Mouse (Mus musculus): Measurements from ENCODE around the gene Qdpr.
"Not testable (repeated sequence)": the region's sequence is repeated elsewhere in the genome, so short reads cannot be mapped to it uniquely, and the experiment has no call there.

Qdpr gene

DNA sequence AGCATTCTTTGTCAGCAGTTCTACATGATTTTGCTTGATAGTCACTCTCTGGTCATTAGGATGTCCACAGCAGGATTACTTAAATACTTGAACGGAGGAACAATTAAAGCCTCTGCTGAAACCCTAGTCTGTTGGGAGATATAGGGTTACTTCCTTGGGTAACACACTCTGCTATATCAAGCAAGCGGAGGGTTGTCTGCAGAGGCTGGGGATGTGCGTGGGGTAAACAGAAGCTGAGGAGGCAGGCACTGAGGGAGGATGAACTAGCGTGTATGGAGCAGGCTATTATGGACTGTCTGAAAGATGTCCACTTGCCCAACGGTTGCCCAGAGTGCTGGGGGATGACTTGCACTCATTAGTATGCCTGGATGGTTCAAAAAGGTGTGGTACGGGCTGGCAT lies 3.4 kb upstream of the Qdpr start, which contains the start of gene Clrn2:
Gene Clrn2 (plus strand): TSS at position 301 of the 400 bp plus-strand sequence.
- DNase-seq (ENCODE audit: low spot score in 2 of 2): no peak

DNA sequence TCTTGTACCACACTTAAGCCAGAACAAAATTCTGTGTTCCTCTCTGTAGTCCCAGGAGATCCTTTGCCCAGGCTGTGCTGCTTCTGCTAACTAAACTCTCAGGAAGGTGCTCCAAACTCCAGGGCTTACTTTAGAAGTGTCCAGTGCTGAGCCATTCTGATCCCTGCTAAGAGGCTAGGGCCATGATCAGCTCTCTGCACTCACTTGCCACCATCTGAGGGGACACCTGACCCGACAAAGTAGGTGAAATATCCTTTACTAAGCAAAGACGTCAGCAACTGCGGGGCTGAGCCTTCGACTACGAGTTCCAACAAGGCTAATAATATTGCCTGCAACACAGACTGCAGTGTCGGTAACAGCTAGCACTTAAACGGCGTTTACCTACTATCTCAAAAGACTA lies 830 bp downstream of the Qdpr start:
- DNase-seq (ENCODE audit: low spot score in 2 of 2): no peak

DNA sequence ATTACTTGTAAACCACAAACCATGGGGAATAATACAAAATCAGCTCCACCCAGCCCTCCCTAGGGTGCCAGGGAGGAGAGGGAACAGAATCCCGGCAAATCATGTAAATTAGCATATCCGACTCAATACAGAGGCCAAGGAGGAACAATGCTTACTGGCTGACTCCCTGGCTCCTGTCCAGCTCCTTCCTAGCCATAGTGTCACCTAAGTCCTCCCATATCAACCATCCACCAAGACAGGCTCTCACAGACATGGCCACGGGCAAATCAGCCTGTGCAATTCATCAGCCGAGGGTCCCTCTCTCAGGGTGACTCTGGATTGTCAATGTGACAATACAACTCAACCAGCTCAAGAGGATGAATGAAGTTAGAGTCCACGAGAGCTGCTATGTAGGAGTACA lies 1.4 kb downstream of the Qdpr start:
- DNase-seq (ENCODE audit: low spot score in 2 of 2): no peak

DNA sequence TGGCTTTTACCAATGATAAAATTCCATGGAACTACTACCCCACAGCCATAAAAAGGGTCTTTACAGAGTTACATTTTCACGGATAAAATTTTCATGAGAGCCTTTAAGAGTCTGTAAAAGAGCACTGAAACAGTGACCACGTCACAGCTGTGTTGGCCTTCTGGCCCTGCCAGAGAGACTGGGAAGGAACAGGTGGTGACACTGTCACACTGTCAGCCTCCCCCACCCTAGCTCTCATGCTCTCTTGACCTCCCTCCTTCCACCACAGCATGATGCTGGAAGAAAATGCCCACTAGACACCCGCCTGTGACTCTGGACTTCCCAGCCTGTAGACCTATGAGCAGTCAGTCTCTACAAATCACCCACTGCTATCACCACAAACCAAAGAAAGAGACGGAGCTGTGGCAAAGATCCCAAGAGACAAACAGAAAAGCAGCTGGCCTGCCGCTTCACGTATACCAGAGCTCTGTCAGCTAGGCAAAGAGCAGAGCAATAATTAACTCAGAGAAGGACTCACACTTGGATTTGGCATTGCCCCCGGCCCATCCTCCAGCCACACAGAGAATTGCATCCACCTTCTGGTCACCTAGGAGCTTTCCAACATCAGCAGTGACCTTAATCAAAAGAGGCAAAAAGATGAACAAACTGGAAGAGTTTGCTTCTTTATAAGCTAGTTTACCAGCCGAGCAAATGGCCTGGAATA lies 5.8 kb downstream of the Qdpr start:
- no peak for DNase-seq (ENCODE audit: low spot score in 2 of 2)

DNA sequence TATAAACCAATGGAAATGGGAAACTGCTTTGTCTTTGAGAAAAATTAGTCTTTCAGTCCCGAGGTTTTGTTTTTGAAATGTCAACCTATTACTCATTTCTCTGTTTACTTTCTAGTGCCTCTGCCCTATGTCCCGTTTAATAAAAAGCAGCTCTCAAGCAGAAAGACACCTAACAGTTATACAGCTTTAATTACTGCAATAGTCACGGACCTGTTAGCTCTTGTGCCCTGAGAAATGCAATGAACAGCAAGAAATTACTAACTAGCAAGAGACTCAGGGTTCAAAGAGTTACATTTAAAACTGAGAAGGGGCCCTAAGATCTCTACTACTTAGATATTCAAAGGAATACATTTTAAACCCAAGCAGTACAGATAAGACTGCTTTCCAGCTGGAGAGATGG lies 8.3 kb downstream of the Qdpr start:
- DNase-seq (ENCODE audit: low spot score in 2 of 2): no peak

DNA sequence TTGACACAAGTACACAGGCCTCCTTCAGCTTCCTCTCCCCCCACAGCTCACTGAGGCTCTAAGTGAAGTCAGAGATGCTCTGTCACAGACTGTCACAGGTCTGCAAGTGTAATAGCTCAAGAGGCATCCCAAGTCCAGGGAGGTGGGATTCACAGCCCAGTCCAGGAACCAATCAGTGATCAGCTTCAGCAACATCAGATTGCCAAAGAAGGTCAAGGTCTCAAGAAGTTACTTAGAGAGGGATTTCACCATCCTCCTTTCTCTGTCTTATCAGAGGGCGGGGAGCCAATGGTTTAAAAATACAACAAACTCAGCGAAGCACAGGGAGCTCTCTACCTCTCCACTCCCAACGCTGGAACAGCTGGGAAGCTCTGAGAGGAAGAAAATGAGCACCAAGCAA lies 8.9 kb downstream of the Qdpr start:
- no peak for DNase-seq (ENCODE audit: low spot score in 2 of 2)

DNA sequence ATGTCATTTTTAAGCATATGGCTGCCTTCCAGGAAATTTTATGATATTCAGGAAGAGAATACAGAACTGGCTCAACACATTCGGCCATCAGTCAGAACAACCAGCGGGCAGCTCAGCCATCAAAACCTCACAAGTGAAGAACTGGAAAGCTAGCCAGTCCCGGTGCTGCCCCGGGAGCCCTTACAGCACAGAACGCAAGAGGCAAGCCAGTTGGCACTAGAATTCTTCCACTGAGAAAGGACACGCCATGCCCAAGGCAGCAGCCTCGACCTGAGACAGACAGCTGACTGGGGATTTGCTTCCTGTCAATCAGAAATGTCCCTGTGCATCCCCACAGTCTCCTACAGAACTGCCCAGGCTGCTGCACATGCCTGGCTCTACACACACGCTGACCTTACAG lies 11.7 kb downstream of the Qdpr start:
- DNase-seq (ENCODE audit: low spot score in 2 of 2): no peak

DNA sequence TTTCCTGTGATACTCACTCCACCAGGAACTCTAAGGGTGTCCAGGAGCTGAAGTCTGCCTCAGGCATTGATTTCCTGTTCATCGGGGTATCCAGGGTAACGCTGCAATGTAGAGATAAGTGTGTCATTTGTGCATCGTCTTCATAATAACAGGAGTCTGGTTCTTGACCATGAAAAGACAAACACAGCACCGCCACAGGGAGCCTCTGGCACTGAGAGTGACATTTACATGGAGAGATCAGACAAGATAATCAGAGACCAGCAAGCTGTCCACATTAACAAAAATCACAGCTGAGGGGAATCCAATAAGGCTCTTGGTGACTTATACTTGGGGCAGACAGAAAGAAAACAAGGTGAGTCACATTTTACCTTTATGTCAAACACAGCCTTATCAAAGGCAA lies 12.2 kb downstream of the Qdpr start:
- DNase-seq (ENCODE audit: low spot score in 2 of 2): no peak

DNA sequence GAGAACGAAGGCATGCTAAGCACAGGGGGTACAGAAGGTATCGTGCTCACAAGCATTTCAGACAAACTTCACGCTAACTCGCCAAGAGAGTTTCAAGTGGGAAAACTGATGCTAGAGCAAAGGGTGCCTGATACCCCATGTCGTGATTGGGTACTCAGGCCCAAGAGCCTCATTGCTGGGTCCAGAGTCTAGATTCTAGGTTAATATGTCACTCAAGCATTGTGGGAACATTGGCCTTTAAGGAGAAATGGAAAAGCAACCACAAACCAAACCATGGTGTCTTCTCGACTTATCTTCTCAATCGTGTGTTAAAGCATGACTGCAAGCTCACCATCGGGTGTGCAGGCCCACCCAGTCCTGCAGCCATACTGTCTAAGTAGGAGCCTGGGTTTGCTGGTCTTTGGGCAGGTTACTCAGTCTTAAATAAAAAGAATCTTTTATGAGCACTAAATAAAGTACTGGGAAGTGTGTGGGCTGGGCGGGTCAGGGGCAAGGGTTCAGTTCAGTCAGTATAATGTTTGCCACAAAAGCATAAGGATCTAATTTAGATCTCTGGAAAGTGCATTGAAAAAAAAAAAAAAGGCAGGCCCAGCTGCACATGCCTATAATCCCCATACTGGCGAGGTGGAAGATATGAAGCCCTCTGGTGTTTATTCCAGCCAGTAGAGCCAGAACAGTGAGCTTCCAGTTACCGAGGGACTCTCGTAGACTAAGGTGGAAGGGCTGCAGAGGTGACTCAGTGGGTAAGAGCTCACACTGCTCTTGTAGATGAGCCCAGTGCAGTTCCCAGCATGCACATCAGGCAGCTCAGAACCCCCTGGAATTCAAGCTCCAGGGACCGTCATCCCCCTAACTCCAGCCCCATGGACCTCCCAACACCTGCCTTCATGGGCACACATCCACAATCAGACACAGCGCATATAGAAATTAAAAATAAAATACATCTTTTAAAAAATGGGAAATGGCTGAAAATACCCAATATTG lies 13.8 kb downstream of the Qdpr start:
- no peak for DNase-seq (ENCODE audit: low spot score in 2 of 2)

DNA sequence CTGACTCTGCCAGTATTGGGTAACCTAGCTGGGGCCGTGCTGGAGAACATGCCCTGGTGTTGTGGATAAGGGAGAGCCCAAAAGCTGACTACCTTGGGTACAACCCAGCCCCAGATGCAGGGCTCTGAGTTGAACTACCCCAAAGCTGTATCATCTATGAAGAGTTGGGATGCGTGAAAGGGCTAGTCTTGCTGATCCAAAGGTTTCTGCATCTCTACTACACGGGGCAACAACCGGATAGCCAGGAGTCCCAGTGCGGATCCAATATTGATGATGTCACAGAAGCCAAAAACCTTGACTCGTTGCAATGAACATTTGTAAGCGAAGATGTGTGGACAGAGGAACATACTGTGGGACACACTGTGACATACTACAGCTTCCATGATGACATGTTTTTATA lies 22.1 kb downstream of the Qdpr start:
- no peak for DNase-seq (ENCODE audit: low spot score in 2 of 2)

DNA sequence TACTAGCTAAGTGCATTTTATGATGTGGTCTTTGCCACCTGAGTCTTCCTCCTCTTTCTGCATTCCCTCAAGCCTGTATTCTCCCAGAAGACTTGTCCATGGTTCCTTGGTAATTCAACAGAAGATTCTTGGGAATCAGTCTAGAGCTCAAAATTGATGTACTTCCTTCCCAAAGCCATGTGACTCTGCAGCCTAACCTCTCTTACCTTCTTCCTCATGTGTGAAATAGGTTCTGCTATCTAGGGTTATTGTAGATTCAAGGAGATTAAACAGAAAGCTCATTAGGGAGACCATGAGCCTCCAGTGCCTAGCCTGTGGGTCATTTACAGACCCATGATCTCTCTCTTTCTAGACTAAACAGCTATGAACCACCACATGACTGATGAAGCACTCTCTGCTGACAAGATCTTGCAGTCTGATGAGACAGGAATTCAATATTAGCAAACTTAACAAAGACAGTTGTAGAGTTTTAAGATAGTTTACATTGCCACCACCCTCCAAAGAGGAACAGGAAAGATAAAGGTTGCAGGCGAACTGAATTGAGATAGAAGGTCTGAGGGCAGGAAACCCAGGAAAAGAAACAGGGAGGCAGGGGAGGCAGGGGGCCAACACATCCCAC lies 23.5 kb downstream of the Qdpr start:
- DNase-seq (ENCODE audit: low spot score in 2 of 2): no peak

DNA sequence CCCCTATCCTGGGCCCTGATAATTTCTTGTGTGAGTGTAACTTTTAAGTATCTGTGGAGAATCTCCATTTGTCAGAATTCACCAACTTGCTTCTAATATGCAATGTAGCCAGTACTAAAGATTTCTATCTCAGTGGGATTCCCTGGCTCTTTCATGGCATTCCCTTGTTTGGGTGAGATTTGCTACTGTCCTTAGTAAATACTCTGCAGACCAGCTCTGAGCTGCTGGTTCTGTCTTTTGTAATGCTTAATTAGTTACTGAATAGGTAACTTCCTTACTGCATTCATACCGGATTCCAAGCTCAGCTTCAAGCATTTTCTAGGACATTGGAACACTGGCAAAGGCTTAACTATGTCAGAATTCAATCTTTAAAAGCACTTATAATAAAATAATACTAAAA lies 24.3 kb downstream of the Qdpr start:
- DNase-seq (ENCODE audit: low spot score in 2 of 2): not testable (repeated sequence)

DNA sequence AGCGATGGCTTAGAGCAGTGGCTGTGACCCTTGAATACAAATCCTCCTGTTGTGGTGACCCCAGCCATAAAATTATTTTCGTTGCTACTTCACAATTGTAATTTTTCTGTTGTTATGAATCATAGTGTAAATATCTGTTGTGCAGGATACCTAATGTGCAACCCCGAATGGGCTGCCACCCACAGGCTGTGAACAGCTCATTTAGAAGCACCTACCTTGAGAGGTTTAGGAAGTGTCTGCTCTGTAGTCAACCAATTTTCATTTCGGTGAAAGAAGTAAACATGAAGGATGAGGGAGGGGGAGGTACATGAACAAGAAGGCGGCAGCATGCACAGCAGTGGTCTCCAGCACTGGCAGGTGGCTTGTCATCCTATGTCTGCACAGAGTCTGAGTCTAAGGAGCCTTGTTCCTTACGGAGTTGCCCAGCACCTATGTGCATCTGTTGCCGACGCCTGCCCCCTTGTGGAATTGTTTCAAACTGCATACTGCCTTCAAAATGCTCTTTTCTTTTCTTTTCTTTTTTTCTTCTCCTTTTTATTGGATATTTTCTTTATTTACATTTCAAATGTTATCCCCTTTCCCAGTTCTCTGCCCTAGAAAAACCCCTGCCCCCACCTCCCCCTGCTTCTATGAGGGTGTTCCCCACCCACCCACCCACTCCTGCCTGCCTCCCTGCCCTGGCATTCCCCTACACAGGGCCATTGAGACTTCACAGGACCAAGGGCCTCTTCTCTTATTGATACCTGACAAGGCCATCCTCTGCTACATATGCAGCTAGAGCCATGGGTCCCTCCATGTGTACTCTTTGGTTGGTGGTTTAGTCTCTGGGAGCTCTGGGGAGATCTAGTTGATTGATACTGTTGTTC lies 25.8 kb downstream of the Qdpr start:
- peak; percentile 70 to 82 for DNase-seq (ENCODE audit: low spot score in 2 of 2)

DNA sequence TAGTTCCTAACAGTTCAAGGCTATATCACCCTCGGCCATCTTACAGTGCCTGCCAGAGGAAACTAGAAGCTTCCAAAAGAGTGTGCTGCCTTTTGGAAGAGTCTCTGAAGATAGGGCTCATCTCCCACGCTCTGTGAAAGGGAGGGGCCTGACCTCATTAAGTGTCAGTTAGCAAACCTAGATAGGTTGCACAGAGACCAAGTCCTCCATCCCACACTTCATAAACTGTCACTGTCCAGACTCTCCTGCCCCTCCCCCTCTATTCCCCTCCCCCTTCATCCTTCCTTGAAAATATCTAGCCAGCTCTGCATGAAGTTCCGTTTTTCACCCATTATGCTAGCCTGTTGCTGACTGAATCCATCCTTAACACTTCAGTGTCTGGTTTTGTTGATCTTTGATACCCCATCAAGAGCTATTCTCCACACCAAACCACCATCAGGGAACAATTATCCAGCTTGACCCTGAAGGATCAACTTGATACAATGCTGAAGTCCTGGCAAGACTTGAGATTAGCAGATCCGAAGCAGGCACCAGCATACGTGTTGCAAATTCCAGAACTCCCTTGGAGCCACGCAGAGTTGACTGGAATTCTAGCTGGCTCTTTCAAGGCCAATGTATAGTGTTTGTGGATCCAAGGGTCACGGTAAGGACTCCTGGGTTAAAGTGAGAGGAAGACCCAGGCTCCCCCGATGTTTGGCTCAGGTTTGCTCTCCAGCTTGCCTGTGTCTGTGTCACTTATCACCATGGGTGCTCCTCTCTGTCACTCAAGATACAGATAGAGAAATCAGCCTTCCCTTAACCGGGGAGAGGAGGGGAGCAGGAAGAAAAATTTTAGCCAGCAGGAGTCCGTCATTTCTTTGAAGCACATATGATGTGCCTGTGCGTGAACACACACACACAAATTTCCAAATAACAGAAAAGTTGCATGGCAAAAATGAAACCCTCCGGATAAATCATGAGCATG lies 27.9 kb downstream of the Qdpr start:
- no peak for DNase-seq (ENCODE audit: low spot score in 2 of 2)

DNA sequence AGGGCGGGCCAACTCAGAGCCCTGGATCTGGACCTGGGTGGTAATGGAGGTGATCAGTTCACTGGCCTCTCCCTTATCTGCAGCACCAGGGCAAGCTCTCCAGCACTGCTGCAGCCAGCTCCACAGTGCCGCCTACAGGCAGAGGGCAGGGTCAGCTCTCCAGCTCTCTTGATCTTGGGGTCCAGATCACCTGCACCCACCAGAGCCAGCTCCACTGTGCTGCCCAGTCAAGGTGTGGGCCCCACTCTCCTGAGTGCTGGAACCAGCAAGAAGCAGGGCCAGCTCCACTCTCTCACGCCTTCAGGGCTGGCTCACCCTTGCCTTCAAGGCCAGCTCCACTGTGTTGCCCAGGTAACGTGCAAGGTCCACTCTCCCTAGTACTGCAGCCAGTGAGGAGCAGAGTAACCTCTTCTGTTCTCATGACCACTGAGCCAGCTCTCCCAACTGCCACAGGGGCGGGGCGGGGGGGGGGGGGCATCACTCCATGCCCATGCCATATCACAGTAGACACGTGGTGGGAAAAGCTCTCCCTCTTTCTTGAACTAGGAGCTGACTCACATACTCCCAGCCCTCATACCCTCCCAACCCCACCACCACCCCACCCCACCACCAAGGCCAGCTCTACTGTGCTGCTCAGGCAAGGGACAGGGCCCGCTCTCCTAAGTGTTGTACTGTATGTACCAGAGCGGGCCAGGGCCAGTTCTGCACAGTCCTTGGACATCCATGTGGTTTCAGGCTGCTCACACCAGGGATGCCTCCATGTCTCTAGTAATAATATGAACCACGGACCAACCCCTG lies 30.0 kb downstream of the Qdpr start:
- DNase-seq (ENCODE audit: low spot score in 2 of 2): no peak

DNA sequence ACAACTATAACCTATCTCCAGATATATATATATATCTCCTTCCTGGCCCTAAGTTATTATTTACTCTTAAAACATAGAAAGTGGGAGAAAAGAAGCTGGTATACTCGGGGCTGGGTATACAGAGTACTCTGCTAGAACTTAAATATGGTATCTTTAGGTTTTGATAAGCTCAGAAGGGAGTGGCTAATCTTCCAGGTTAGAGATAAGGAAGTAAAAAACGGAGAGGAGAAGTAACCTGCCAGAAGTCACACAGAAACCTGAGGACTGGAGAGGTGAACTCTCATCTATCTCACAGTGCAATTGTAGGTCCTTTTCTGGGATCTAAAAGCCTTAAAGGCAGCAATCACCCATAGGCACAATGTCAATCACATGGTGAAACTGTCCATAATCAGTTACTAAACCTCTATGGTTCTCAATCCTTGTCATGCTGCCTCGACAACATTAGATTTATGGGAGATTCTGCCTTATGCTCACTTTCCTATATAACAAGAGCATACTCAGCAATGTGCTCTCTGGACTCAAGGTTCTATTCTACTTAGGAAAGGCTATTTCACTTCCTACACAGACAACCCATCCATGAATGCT lies 32.1 kb downstream of the Qdpr start:
- DNase-seq (ENCODE audit: low spot score in 2 of 2): peak in 1 of 2 experiments; percentile 2

DNA sequence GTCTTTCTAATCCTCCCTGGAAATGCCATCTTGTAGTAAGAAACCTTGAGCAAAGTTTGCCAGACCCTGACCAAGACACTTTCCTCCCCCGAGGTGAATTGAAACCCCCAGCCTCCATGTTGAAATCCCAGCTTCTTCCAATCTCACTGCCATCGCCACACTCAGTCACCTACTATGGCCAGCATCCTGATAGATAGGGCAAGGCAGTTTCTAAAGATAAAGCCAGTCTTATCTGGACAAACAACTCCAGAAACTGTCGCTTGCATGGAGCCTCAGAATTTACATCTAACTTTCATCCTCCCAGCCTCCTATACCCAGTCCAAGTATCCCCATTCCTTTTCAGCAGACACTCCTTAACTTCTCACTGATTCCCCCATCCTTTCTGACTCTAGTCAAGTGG lies 33.6 kb downstream of the Qdpr start:
- no peak for DNase-seq (ENCODE audit: low spot score in 2 of 2)

DNA sequence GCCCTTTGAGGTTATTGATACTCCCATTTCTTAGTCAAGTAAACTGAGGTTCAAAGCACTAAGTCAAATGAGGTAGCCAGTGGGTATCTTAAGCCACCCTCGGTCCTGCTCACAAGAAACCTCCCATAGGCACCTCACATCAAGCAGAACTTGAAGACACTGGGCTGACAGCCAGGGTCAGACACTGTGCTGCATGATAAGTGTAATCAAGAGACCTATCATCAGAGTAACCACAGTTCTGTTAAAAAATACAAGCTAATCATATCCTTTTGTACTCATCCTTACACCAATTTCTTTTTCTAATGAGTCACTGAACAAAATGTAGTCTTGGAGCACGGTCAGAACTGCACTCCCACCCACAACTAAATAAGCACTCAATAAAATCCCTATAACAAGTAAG lies 43.9 kb downstream of the Qdpr start:
- DNase-seq (ENCODE audit: low spot score in 2 of 2): no peak

DNA sequence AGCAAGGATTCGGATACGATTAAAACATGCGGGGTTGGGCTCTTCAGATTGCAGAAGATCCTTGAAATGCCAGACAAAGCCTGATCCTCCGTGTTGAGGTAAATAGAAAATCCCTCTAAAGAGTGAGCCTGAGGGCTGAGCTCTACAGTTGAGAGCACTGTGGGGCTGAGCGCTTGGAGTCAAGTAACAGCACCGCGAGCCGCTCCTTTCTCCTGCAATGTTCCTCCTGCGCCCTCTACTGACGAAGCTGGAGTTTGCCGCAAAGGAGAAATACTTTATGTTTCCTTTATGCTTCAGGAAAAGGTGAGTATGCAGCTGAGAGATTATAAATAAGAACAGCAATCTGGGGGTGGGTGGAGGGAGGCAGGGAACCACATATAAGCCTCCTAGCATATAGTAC lies 47.4 kb downstream of the Qdpr start:
- peak; percentile 81 to 88 for DNase-seq (ENCODE audit: low spot score in 2 of 2)
